Mouse (Mus musculus) forebrain, postnatal 0 days (tissue): Measurements from ENCODE around the gene Pum3. TPM values are rescaled to one million over a fixed set of nuclear protein-coding genes. Genes with fewer than 3 reads are reported as not detected.

Source experiments
- ATAC-seq: fragments of 200-750 bp; cut with Nextera tagmentation; 2 replicates; pipeline ENCODE4 v1.8.0; 2017; ENCODE audit warnings: mild to moderate bottlenecking, moderate library complexity
- DNase-seq: peaks from one replicate; pipeline ENCODE4 v3.0.0-alpha.2; 2015
- H3K27ac ChIP-seq: fragments of 300-500 bp; sonication (generic); 2 replicates; pipeline ENCODE4 v1.5.1; 2014; ENCODE audit warnings: low read depth, mild to moderate bottlenecking, antibody characterized with exemption, low read length, moderate library complexity, mixed read lengths
- H3K27me3 ChIP-seq: fragments of 300-500 bp; sonication (generic); 2 replicates; pipeline ENCODE4 v1.6.1; 2014; ENCODE audit warnings: mild to moderate bottlenecking, low read length, mixed read lengths; ENCODE audit not compliant: insufficient read depth
- H3K36me3 ChIP-seq: fragments of 300-500 bp; sonication (generic); 2 replicates; pipeline ENCODE4 v1.6.1; 2014; ENCODE audit warnings: mild to moderate bottlenecking, moderate library complexity; ENCODE audit not compliant: insufficient read depth
- H3K4me1 ChIP-seq: fragments of 300-500 bp; sonication (generic); 2 replicates; pipeline ENCODE4 v1.6.1; 2014; ENCODE audit warnings: antibody characterized with exemption; ENCODE audit not compliant: insufficient read depth
- H3K4me2 ChIP-seq: fragments of 300-500 bp; sonication (generic); 2 replicates; pipeline ENCODE4 v1.6.1; 2014; ENCODE audit warnings: low read depth, mild to moderate bottlenecking, moderate library complexity
- H3K4me3 ChIP-seq: fragments of 300-500 bp; sonication (generic); 2 replicates; pipeline ENCODE4 v1.5.1; 2014; ENCODE audit warnings: low read depth, low read length, mixed read lengths
- H3K9ac ChIP-seq: fragments of 300-500 bp; sonication (generic); 2 replicates; pipeline ENCODE4 v1.6.1; 2014; ENCODE audit warnings: mild to moderate bottlenecking
- H3K9me3 ChIP-seq: fragments of 300-500 bp; sonication (generic); 2 replicates; pipeline ENCODE4 v1.6.1; 2016; ENCODE audit warnings: low read length
- CTCF ChIP-seq: sonication (generic); IDR thresholded peaks from 2 replicates; pipeline ENCODE4 v1.5.1; 2016; ENCODE audit warnings: antibody characterized with exemption, control low read depth, low read depth
- WGBS: fragments of 180-500 bp; shearing (Covaris S2); extraction: QIAGEN DNeasy Blood & Tissue Kit; methylation state at CpG from one replicate; pipeline ENCODE4 v1.1.7; 2014; 5-methylcytosine and 5-hydroxymethylcytosine counted together
- polyA plus RNA-seq: library from polyadenylated mRNA; unstranded; fragments of >200 nt; fragmentation: Nextera tagmentation; extraction: Ambion mirVana; gene quantifications from 2 replicates; pipeline ENCODE4 v1.2.1, GENCODE M21; 2015
- total RNA-seq: library from RNA; depleted of rRNA; stranded (reverse); fragments of >200 nt; gene quantifications from 2 replicates; pipeline ENCODE4 v1.2.3, GENCODE M21; 2014

Gene Pum3
- total and polyA plus RNA-seq, 2 experiments from 2014 or later, result 29.4 to 58.8 TPM

GRCm38 (mm10) chr19:27382131-27382530 is 47.5 kb downstream of the Pum3 start:
- Histone ChIP-seq H3K27ac (no peak overlapping the region), H3K4me3 (no peak overlapping the region), H3K27me3 (no peaks in the 10 kb centered on the region), H3K9me3 (no peaks in the 10 kb centered on the region), H3K4me2 (no peak overlapping the region), H3K9ac (no peak overlapping the region), H3K4me1 (no peaks in the 10 kb centered on the region), H3K36me3 (peaks cover 12% of the 10 kb centered on the region)
- DNase-seq (peak; percentile 47), ATAC-seq (no peak)
- TF ChIP-seq CTCF, result no peak
- WGBS, result 50% methylated on average over 1 of the region's 1 CpGs

DNA sequence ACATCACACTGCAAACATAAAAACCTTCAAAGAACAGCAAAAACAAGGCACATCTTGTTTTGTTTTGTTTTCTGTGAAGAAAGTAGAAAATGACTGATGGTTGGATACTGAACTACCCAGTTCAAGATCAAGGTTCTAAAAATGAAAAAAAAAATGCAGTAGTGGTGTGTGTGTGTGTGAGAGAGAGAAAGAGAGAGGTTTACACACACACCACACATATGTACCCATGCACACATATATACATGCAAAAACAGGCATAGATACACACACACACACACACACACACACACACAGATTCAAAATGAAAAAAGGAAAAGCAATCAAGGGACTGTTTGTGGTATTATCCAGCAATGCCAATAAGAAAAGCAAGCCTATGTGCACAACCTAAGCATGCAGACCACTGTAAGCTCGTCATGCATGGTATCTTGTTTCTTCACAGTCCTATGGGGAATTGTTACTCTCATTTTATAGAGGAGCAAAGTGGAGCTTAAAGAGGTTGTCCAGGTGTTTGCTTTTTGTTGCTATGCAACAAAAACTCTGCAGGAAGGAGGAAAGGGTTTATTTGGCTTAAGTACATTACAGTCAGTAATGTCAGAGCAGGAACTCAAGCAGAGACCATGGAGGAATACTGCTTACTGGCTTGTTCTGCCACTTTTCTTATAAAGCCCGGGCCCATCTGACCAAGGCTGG is 49.8 kb downstream of the Pum3 start:
- WGBS, result 81% methylated on average over 2 of the region's 2 CpGs

GRCm38 (mm10) chr19:27370784-27371183 is 58.8 kb downstream of the Pum3 start:
- no peak for TF ChIP-seq CTCF
- WGBS, result 96% methylated on average over 2 of the region's 2 CpGs
- H3K4me2 ChIP-seq, result no peak overlapping the region
- DNase-seq (no peak), ATAC-seq (no peak)
- H3K27me3 ChIP-seq, result no peaks in the 10 kb centered on the region
- no peak overlapping the region for H3K27ac ChIP-seq
- no peak overlapping the region for H3K9ac ChIP-seq
- no peaks in the 10 kb centered on the region for H3K9me3 ChIP-seq
- no peak overlapping the region for H3K4me3 ChIP-seq
- H3K36me3 ChIP-seq, result no peaks in the 10 kb centered on the region
- no peaks in the 10 kb centered on the region for H3K4me1 ChIP-seq

More for the DNA sequence above, 49.8 kb downstream of the Pum3 start:
- Histone ChIP-seq H3K9me3 (no peaks in the 10 kb centered on the region), H3K4me2 (no peak overlapping the region), H3K4me1 (no peaks in the 10 kb centered on the region), H3K27me3 (no peaks in the 10 kb centered on the region), H3K36me3 (no peaks in the 10 kb centered on the region), H3K27ac (no peak overlapping the region), H3K4me3 (no peak overlapping the region), H3K9ac (no peak overlapping the region)
- no peak for TF ChIP-seq CTCF
- ATAC-seq, result no peak
- no peak for DNase-seq

GRCm38 (mm10) chr19:27370174-27370573 is 59.5 kb downstream of the Pum3 start:
- TF ChIP-seq CTCF, result no peak
- 70% methylated on average over 2 of the region's 2 CpGs for WGBS
- no peak for ATAC-seq
- Histone ChIP-seq H3K9ac (no peak overlapping the region), H3K4me3 (no peak overlapping the region), H3K4me1 (no peaks in the 10 kb centered on the region), H3K27me3 (no peaks in the 10 kb centered on the region), H3K36me3 (no peaks in the 10 kb centered on the region), H3K27ac (no peak overlapping the region), H3K4me2 (no peak overlapping the region), H3K9me3 (no peaks in the 10 kb centered on the region)
- DNase-seq, result no peak

DNA sequence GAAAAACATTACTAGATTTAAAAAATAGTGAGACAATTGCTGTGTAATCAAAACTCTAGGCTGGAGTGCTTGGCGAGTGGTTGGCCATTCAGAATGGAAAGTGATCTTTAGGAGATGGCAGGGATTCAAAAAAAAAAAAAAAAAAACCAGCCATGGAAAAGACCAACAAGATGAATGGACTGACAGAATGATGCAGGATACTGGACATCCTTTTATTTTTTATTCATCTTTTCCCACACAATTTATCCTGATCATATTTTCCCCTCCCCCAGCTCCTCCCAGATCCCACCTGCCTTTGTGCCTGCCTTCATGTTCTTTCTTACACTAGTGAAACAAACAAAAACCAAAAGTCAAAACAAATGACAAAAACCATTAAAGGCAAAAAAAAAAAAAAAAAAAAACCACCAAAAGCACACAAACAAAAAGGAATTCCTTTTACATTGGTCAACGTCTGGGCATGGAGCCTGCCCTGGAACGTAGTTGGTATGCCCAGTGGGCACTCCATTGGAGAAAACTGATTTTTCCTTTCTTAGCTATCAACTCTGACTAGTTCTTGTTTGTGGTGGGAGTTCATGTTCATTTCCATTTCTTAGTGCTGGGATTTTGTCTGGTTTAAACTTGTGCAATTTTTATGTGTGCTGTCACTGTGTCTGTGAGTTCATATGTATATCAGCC is 60.0 kb downstream of the Pum3 start:
- TF ChIP-seq CTCF, result no peak

GRCm38 (mm10) chr19:27366113-27366746 is 63.4 kb downstream of the Pum3 start:
- Histone ChIP-seq H3K4me3 (no peak overlapping the region), H3K9me3 (no peaks in the 10 kb centered on the region), H3K4me1 (no peaks in the 10 kb centered on the region), H3K27ac (no peak overlapping the region), H3K27me3 (no peaks in the 10 kb centered on the region), H3K36me3 (no peaks in the 10 kb centered on the region), H3K4me2 (no peak overlapping the region), H3K9ac (no peak overlapping the region)
- ATAC-seq (no peak), DNase-seq (no peak)
- WGBS, result 84% methylated on average over 10 of the region's 10 CpGs
- TF ChIP-seq CTCF, result no peak

More for the DNA sequence above, 60.0 kb downstream of the Pum3 start:
- WGBS, result 43% methylated on average over 3 of the region's 3 CpGs
- Histone ChIP-seq H3K4me1 (no peaks in the 10 kb centered on the region), H3K4me3 (no peak overlapping the region), H3K27me3 (no peaks in the 10 kb centered on the region), H3K4me2 (no peak overlapping the region), H3K36me3 (no peaks in the 10 kb centered on the region), H3K9me3 (no peaks in the 10 kb centered on the region), H3K9ac (no peak overlapping the region), H3K27ac (no peak overlapping the region)
- no peak for ATAC-seq
- DNase-seq, result no peak

DNA sequence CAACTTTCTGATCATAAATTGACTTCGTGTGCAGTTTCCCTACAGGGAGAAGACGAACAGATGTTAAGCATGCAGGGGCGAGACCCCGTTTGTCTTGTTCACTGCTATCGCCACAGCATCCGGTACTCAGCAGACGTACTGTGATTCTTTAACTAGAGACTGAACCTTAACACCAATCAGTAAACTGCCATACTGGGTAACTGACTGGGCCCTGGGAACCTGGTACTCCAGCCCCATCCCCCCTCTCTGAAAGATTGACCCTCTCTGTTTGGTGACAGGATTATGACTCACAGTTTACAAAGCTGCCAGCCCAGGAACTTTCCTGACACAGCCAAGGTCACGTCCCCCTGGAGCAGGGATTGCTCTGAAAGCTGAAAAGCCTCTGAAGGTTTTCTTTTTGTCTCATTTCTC is 65.1 kb downstream of the Pum3 start:
- no peak overlapping the region for H3K27ac ChIP-seq
- H3K36me3 ChIP-seq, result no peaks in the 10 kb centered on the region
- peak overlapping the region; percentile 34 for H3K4me2 ChIP-seq
- H3K4me1 ChIP-seq, result no peaks in the 10 kb centered on the region
- no peak overlapping the region for H3K4me3 ChIP-seq
- H3K9ac ChIP-seq, result no peak overlapping the region
- DNase-seq, result no peak
- TF ChIP-seq CTCF, result no peak
- no peaks in the 10 kb centered on the region for H3K9me3 ChIP-seq
- no peak for ATAC-seq
- WGBS, result 14% methylated on average over 8 of the region's 8 CpGs
- H3K27me3 ChIP-seq, result no peaks in the 10 kb centered on the region
